Mouse (Mus musculus) right cerebral cortex, adult 18-20 months (tissue): ENCODE measurements around the gene Lin7c.

Experiments
- DNase-seq: peaks from one replicate; pipeline ENCODE4 v3.0.0; 2022; ENCODE audit warnings: mixed read lengths

The Lin7c gene

GRCm38 (mm10) chr2:109917496-109918413 lies 27.1 kb downstream of the Lin7c start, which contains the start of gene Lgr4:
Gene Lgr4 (plus strand): TSS chr2:109917647.
- DNase-seq: peak; percentile 96

- DNase-seq: no peak
Observed at GRCm38 (mm10) chr2:109918592-109919262, 28.1 kb downstream of the Lin7c start.

- DNase-seq: no peak
Observed at GRCm38 (mm10) chr2:109920471-109920870, 29.8 kb downstream of the Lin7c start.

- no peak for DNase-seq
Observed at GRCm38 (mm10) chr2:109921298-109922035, 30.8 kb downstream of the Lin7c start.

- DNase-seq: no peak
Observed at GRCm38 (mm10) chr2:109922306-109922705, 31.7 kb downstream of the Lin7c start.

- no peak for DNase-seq
Observed at GRCm38 (mm10) chr2:109923031-109923430, 32.4 kb downstream of the Lin7c start.

- no peak for DNase-seq
Observed at GRCm38 (mm10) chr2:109923945-109924344, 33.3 kb downstream of the Lin7c start.

- no peak for DNase-seq
Observed at GRCm38 (mm10) chr2:109926984-109927383, 36.3 kb downstream of the Lin7c start.

- no peak for DNase-seq
Observed at GRCm38 (mm10) chr2:109927446-109927845, 36.8 kb downstream of the Lin7c start.

- no peak for DNase-seq
Observed at GRCm38 (mm10) chr2:109927876-109928275, 37.2 kb downstream of the Lin7c start.

GRCm38 (mm10) chr2:109928791-109929190 lies 38.1 kb downstream of the Lin7c start:
- DNase-seq: no peak

- no peak for DNase-seq
Observed at GRCm38 (mm10) chr2:109929256-109929655, 38.6 kb downstream of the Lin7c start.

- no peak for DNase-seq
Observed at GRCm38 (mm10) chr2:109930366-109930765, 39.7 kb downstream of the Lin7c start.

GRCm38 (mm10) chr2:109930771-109931170 lies 40.1 kb downstream of the Lin7c start:
- DNase-seq: no peak

GRCm38 (mm10) chr2:109931978-109932780 lies 41.5 kb downstream of the Lin7c start:
- no peak for DNase-seq

- DNase-seq: no peak
Observed at GRCm38 (mm10) chr2:109933151-109933550, 42.5 kb downstream of the Lin7c start.

- DNase-seq: no peak
Observed at GRCm38 (mm10) chr2:109934086-109934485, 43.4 kb downstream of the Lin7c start.

- DNase-seq: no peak
Observed at GRCm38 (mm10) chr2:109935194-109935593, 44.5 kb downstream of the Lin7c start.

GRCm38 (mm10) chr2:109935754-109936409 lies 45.2 kb downstream of the Lin7c start:
- DNase-seq: no peak

GRCm38 (mm10) chr2:109936410-109936755 lies 45.7 kb downstream of the Lin7c start:
- no peak for DNase-seq

- DNase-seq: no peak
Observed at GRCm38 (mm10) chr2:109941973-109942444, 51.4 kb downstream of the Lin7c start.
